Mouse (Mus musculus) heart, postnatal 36 days (tissue): ENCODE data around the gene Kti12. TPM values are rescaled to one million over a fixed set of nuclear protein-coding genes. Genes with fewer than 3 reads are reported as not detected.

Experiments
- DNase-seq, 2 experiments: peaks; one replicate each; pipeline ENCODE4 v3.0.0; 2021 to 2022
- intact Hi-C: fragments of 180-260 bp; cut with DNase I; formaldehyde crosslinking; loops from one replicate; pipeline ENCODE4 v1.15.1; 2025
- total RNA-seq, 2 experiments: library from RNA; stranded (reverse); gene quantifications; 2 replicates each; pipeline ENCODE4 v1.2.3; 2021

The Kti12 gene
- 10 to 100 TPM; 20.5 to 20.6 TPM for total RNA-seq

- intact Hi-C loops: loop anchor here (1.0 kb wide), 1 partner anchor 14 kb away; the partner anchor contains the start of gene Txndc12
- DNase-seq: peak; percentile 81 to 87
Observed at GRCm38 (mm10) chr4:108847715-108848504, at the start of gene Kti12. Kti12 (plus strand) TSS chr4:108847785.

- intact Hi-C loops: no loop called here
- DNase-seq: peak; percentile 73 to 82
Observed at GRCm38 (mm10) chr4:108798083-108798830, 49.3 kb upstream of the Kti12 start.

GRCm38 (mm10) chr4:108803535-108803934, 44.0 kb upstream of the Kti12 start:
- DNase-seq: no peak
- intact Hi-C loops: no loop called here

GRCm38 (mm10) chr4:108811142-108811541, 36.4 kb upstream of the Kti12 start:
- intact Hi-C loops: no loop called here
- DNase-seq: no peak

GRCm38 (mm10) chr4:108811550-108811949, 36.0 kb upstream of the Kti12 start:
- intact Hi-C loops: no loop called here
- DNase-seq: no peak

GRCm38 (mm10) chr4:108825677-108826076, 21.9 kb upstream of the Kti12 start:
- intact Hi-C loops: no loop called here
- DNase-seq: no peak

GRCm38 (mm10) chr4:108826096-108826495, 21.5 kb upstream of the Kti12 start:
- intact Hi-C loops: no loop called here
- no peak for DNase-seq

GRCm38 (mm10) chr4:108826643-108827042, 20.9 kb upstream of the Kti12 start:
- intact Hi-C loops: no loop called here
- no peak for DNase-seq

GRCm38 (mm10) chr4:108830698-108831097, 16.9 kb upstream of the Kti12 start:
- intact Hi-C loops: loop anchor here (2.0 kb wide), 1 partner anchor 450 kb away; the partner anchor contains the start of gene Eps15

GRCm38 (mm10) chr4:108832916-108833827, 14.4 kb upstream of the Kti12 start, which contains the start of gene Btf3l4:
Btf3l4 (minus strand) TSS chr4:108833614.
- intact Hi-C loops: loop anchor here (2.0 kb wide), 1 partner anchor 52 kb away; the partner anchor contains the start of gene Zfyve9
- peak; percentile 84 to 89 for DNase-seq

More at GRCm38 (mm10) chr4:108830698-108831097, 16.9 kb upstream of the Kti12 start:
- no peak for DNase-seq

GRCm38 (mm10) chr4:108833828-108834114, 13.8 kb upstream of the Kti12 start:
- intact Hi-C loops: loop anchor here (1.0 to 2.0 kb wide), 2 partner anchors 14 to 53 kb away; partner anchors contain the start of genes Kti12 and Zfyve9
- DNase-seq: no peak

GRCm38 (mm10) chr4:108834115-108834970, 13.2 kb upstream of the Kti12 start, which contains the start of gene Txndc12:
Txndc12 (plus strand) TSS chr4:108834601.
- intact Hi-C loops: loop anchor here (1.0 kb wide), 1 partner anchor 13 kb away; the partner anchor contains the start of gene Kti12

GRCm38 (mm10) chr4:108834971-108835311, 12.6 kb upstream of the Kti12 start:
- DNase-seq: no peak
- intact Hi-C loops: loop anchor here (1.0 to 5.0 kb wide), 2 partner anchors 12 to 832 kb away; partner anchors contain the start of genes Cdkn2c and Kti12

More at GRCm38 (mm10) chr4:108834115-108834970, 13.2 kb upstream of the Kti12 start, which contains the start of gene Txndc12:
- DNase-seq: peak; percentile 84 to 87

- DNase-seq: no peak
- intact Hi-C loops: loop anchor here (5.0 kb wide), 1 partner anchor 832 kb away; the partner anchor contains the start of gene Cdkn2c
Observed at GRCm38 (mm10) chr4:108835496-108835895, 12.1 kb upstream of the Kti12 start.

GRCm38 (mm10) chr4:108838031-108838430, 9.6 kb upstream of the Kti12 start:
- intact Hi-C loops: loop anchor here (5.0 kb wide), 1 partner anchor 829 kb away; the partner anchor contains the start of gene Cdkn2c
- DNase-seq: no peak

GRCm38 (mm10) chr4:108841920-108842578, 5.5 kb upstream of the Kti12 start:
- intact Hi-C loops: no loop called here
- no peak for DNase-seq

- intact Hi-C loops: no loop called here
Observed at GRCm38 (mm10) chr4:108843336-108843735, 4.2 kb upstream of the Kti12 start.

GRCm38 (mm10) chr4:108845824-108846569, 1.6 kb upstream of the Kti12 start:
- no peak for DNase-seq
- intact Hi-C loops: no loop called here

More at GRCm38 (mm10) chr4:108843336-108843735, 4.2 kb upstream of the Kti12 start:
- DNase-seq: no peak
